Mouse (Mus musculus) midbrain, embryonic 14.5 days (tissue): ENCODE data around the gene Hsf3. TPM values are rescaled to one million over a fixed set of nuclear protein-coding genes. Genes with fewer than 3 reads are reported as not detected.

Experiments used
- ATAC-seq: fragments of 200-750 bp; cut with Nextera tagmentation; 2 replicates; pipeline ENCODE4 v1.8.0; 2017; ENCODE audit warnings: moderate number of reproducible peaks, moderate library complexity; ENCODE audit not compliant: low FRiP score, low TSS enrichment
- DNase-seq: peaks from one replicate; pipeline ENCODE4 v3.0.0-alpha.2; 2015
- H3K27ac ChIP-seq: fragments of 300-500 bp; sonication (generic); replicated peaks from 2 replicates; pipeline ENCODE4 v1.5.1; 2014; ENCODE audit warnings: mild to moderate bottlenecking, low read depth, low read length, moderate library complexity
- H3K27me3 ChIP-seq: fragments of 300-500 bp; sonication (generic); 2 replicates; pipeline ENCODE4 v1.6.1; 2014; ENCODE audit warnings: low read length, control low read depth, mixed read lengths; ENCODE audit not compliant: control insufficient read depth, insufficient read depth
- H3K36me3 ChIP-seq: fragments of 300-500 bp; sonication (generic); 2 replicates; pipeline ENCODE4 v1.6.1; 2014; ENCODE audit warnings: low read length, control low read depth; ENCODE audit not compliant: control insufficient read depth, insufficient read depth
- H3K4me1 ChIP-seq: fragments of 300-500 bp; sonication (generic); 2 replicates; pipeline ENCODE4 v1.6.1; 2014; ENCODE audit warnings: mild to moderate bottlenecking, antibody characterized with exemption, low read length, control low read depth; ENCODE audit not compliant: control insufficient read depth, insufficient read depth
- H3K4me2 ChIP-seq: fragments of 300-500 bp; sonication (generic); 2 replicates; pipeline ENCODE4 v1.6.1; 2014; ENCODE audit warnings: mild to moderate bottlenecking, low read length, moderate library complexity
- H3K4me3 ChIP-seq: fragments of 300-500 bp; sonication (generic); replicated peaks from 2 replicates; pipeline ENCODE4 v1.5.1; 2014; ENCODE audit warnings: low read depth, low read length
- H3K9ac ChIP-seq: fragments of 300-500 bp; sonication (generic); replicated peaks from 2 replicates; pipeline ENCODE4 v1.6.1; 2014; ENCODE audit warnings: mild to moderate bottlenecking, low read length, moderate library complexity
- H3K9me3 ChIP-seq: fragments of 300-500 bp; sonication (generic); 2 replicates; pipeline ENCODE4 v1.6.1; 2016; ENCODE audit warnings: low read length, control low read depth, mixed read lengths; ENCODE audit not compliant: control insufficient read depth
- WGBS: fragments of 180-500 bp; shearing (Covaris S2); extraction: QIAGEN DNeasy Blood & Tissue Kit; methylation state at CpG from one replicate; pipeline ENCODE4 v1.1.7; 2014; 5-methylcytosine and 5-hydroxymethylcytosine counted together
- polyA plus RNA-seq: library from polyadenylated mRNA; unstranded; fragments of >200 nt; fragmentation: Nextera tagmentation; extraction: Ambion mirVana; gene quantifications from 2 replicates; pipeline ENCODE4 v1.2.1, GENCODE M21; 2014

The Hsf3 gene
- polyA plus RNA-seq, 1 experiment from 2014 or later = not detected

GRCm38 (mm10) chrX:96293338-96293737 is 162.8 kb downstream of the Hsf3 start, which contains the start of gene Vsig4:
Vsig4 (minus strand) TSS chrX:96293438.
- Histone ChIP-seq H3K27ac (no peak within 1 kb of the TSS), H3K27me3 (no peaks in the 10 kb centered on the region), H3K9ac (no peak within 1 kb of the TSS), H3K36me3 (no peaks in the 10 kb centered on the region), H3K4me3 (no peak within 1 kb of the TSS), H3K4me2 (no peak within 1 kb of the TSS), H3K4me1 (no peaks in the 10 kb centered on the region), H3K9me3 (no peaks in the 10 kb centered on the region)
- no peak for DNase-seq
- no peak for ATAC-seq
- WGBS = 95% methylated on average over 3 of the region's 3 CpGs

DNA sequence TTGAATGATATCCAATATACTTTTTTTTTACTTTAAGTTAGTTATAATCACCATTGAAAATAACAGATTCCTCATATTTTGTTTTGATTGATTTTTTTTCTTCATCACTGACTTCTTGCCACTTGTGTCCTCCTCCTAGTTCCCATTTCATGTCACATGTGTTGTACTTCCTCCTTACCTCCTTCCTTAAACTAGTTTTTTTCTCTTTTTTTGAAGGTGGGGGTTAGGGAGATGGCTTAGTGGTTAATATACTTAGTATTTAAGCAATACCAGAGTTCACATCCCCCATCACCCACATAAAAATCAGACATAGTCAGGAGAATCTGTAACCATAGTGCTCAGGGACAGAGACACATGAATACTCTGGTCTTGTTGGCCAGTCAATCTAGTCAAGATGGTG is 199.6 kb downstream of the Hsf3 start:
- no peak overlapping the region for H3K27ac ChIP-seq
- H3K36me3 ChIP-seq = no peaks in the 10 kb centered on the region
- H3K4me3 ChIP-seq = no peak overlapping the region
- H3K4me1 ChIP-seq = no peaks in the 10 kb centered on the region
- DNase-seq (no peak), ATAC-seq (no peak)
- H3K9me3 ChIP-seq = no peaks in the 10 kb centered on the region
- H3K27me3 ChIP-seq = no peaks in the 10 kb centered on the region
- H3K4me2 ChIP-seq = no peak overlapping the region
- no peak overlapping the region for H3K9ac ChIP-seq

Other genes starting within 250 kb of the Hsf3 start
- not detected in 2 replicates for gene Vsig4, start 162.9 kb downstream of the Hsf3 start, polyA plus RNA-seq
- 2.0 and 6.2 TPM in 2 replicates for gene Heph, start 935 bp downstream of the Hsf3 start, polyA plus RNA-seq